Mouse (Mus musculus) kidney, postnatal 0 days (tissue): Measurements from ENCODE around the gene Klhl11. TPM values are rescaled to one million over a fixed set of nuclear protein-coding genes. Genes with fewer than 3 reads are reported as not detected.

Experiments used
- ATAC-seq: fragments of 200-750 bp; cut with Nextera tagmentation; replicated peaks from 2 replicates; pipeline ENCODE4 v1.8.0; 2017; ENCODE audit warnings: low read depth, moderate number of reproducible peaks, moderate TSS enrichment, moderate library complexity; ENCODE audit not compliant: low FRiP score
- DNase-seq: peaks from one replicate; pipeline ENCODE4 v3.0.0-alpha.2; 2016; ENCODE audit warnings: low spot score
- H3K27ac ChIP-seq: fragments of 300-500 bp; sonication (generic); 2 replicates; pipeline ENCODE4 v1.5.1; 2014; ENCODE audit warnings: mild to moderate bottlenecking
- H3K27me3 ChIP-seq: fragments of 300-500 bp; sonication (generic); 2 replicates; pipeline ENCODE4 v1.6.1; 2014; ENCODE audit warnings: low read length, mixed read lengths; ENCODE audit not compliant: insufficient read depth
- H3K36me3 ChIP-seq: fragments of 300-500 bp; sonication (generic); 2 replicates; pipeline ENCODE4 v1.6.1; 2014; ENCODE audit warnings: low read length, mixed read lengths; ENCODE audit not compliant: insufficient read depth
- H3K4me1 ChIP-seq: fragments of 300-500 bp; sonication (generic); replicated peaks from 2 replicates; pipeline ENCODE4 v1.6.1; 2014; ENCODE audit warnings: antibody characterized with exemption, low read length, mixed read lengths; ENCODE audit not compliant: insufficient read depth
- H3K4me2 ChIP-seq: fragments of 300-500 bp; sonication (generic); 2 replicates; pipeline ENCODE4 v1.6.1; 2014; ENCODE audit warnings: mild to moderate bottlenecking, low read length, moderate library complexity, mixed read lengths
- H3K4me3 ChIP-seq: fragments of 300-500 bp; sonication (generic); replicated peaks from 2 replicates; pipeline ENCODE4 v1.5.1; 2014; ENCODE audit warnings: low read depth, low read length
- H3K9ac ChIP-seq: fragments of 300-500 bp; sonication (generic); 2 replicates; pipeline ENCODE4 v1.6.1; 2014; ENCODE audit warnings: low read depth, low read length
- H3K9me3 ChIP-seq: fragments of 300-500 bp; sonication (generic); replicated peaks from 2 replicates; pipeline ENCODE4 v1.6.1; 2016; ENCODE audit warnings: low read length, inconsistent platforms, mixed read lengths
- CTCF ChIP-seq: IDR thresholded peaks from 2 replicates; pipeline ENCODE4 v1.5.1; 2016; ENCODE audit warnings: antibody characterized with exemption, low read depth, mild to moderate bottlenecking, moderate library complexity
- WGBS: fragments of 180-500 bp; shearing (Covaris S2); extraction: QIAGEN DNeasy Blood & Tissue Kit; methylation state at CpG from one replicate; pipeline ENCODE4 v1.1.7; 2014; 5-methylcytosine and 5-hydroxymethylcytosine counted together
- microRNA-seq: library from miRNA; unstranded; fragments of <30 nt; microRNA quantifications from one replicate; pipeline ENCODE4, GENCODE M21; 2016
- polyA plus RNA-seq: library from polyadenylated mRNA; unstranded; fragments of >200 nt; fragmentation: Nextera tagmentation; extraction: Ambion mirVana; gene quantifications from 2 replicates; pipeline ENCODE4 v1.2.1, GENCODE M21; 2015

The Klhl11 gene
- polyA plus RNA-seq, 1 experiment from 2014 or later: 6.0 TPM

DNA sequence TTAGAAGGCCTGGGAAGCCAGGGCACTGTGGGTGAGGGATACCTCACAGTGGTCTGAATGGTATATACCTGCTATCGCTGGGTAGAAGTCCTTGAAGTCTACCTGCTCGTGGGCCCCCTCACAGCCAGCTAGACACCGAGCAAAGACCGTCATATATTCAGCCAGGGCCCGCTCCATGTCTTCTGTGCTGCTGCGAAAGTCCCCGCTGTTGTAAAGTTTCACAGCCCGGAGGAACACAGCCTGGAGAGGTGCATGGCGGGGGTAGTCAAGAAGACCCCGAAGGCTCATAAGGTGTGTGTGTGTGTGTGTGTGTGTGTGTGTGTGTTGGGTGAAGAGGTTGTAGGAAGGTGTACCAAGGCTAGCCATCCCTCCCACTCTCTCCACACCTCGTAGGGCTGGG lies 59.0 kb downstream of the Klhl11 start:
- WGBS: 55% methylated on average over 11 of the region's 11 CpGs
- H3K9ac ChIP-seq: peak overlapping the region; percentile 77
- H3K9me3 ChIP-seq: no peaks in the 10 kb centered on the region
- H3K27me3 ChIP-seq: no peaks in the 10 kb centered on the region
- peak overlapping the region; percentile 71 for H3K4me2 ChIP-seq
- DNase-seq: no peak
- H3K27ac ChIP-seq: no peak overlapping the region
- no peak for ATAC-seq
- H3K4me1 ChIP-seq: peaks cover 23% of the 10 kb centered on the region
- TF ChIP-seq CTCF: no peak
- H3K36me3 ChIP-seq: 0 out of 2 replicates have a peak, but pooled peaks cover 7% of the 10 kb centered on the region
- peak overlapping the region; percentile 64 for H3K4me3 ChIP-seq

Small RNA genes within 50 kb of the gene (microRNA-seq; reads per million reads assigned to microRNA genes)
- gene Gm27374 (not detected), gene Mir7116 (not detected)

Other genes with a start within 250 kb of the Klhl11 start
- not detected in 2 replicates for gene Krt16, start 223.8 kb downstream of the Klhl11 start, polyA plus RNA-seq
- 0.12 and 0.17 TPM in 2 replicates for gene Krt17, start 211.7 kb downstream of the Klhl11 start, polyA plus RNA-seq
- not detected in 2 replicates for gene Krt42, start 202.9 kb downstream of the Klhl11 start, polyA plus RNA-seq
- 1,736 and 1,746 TPM in 2 replicates for gene Eif1, start 152.9 kb downstream of the Klhl11 start, polyA plus RNA-seq
- gene Gast, start 138.3 kb downstream of the Klhl11 start, polyA plus RNA-seq: not detected in 2 replicates
- gene Hap1, start 116.6 kb downstream of the Klhl11 start, polyA plus RNA-seq: 13.8 and 15.7 TPM in 2 replicates
- gene Jup, start 75.0 kb downstream of the Klhl11 start, polyA plus RNA-seq: 119 and 129 TPM in 2 replicates
- gene P3h4, start 57.9 kb downstream of the Klhl11 start, polyA plus RNA-seq: 51.4 and 54.5 TPM in 2 replicates
- gene Fkbp10, start 57.0 kb downstream of the Klhl11 start, polyA plus RNA-seq: 108 and 122 TPM in 2 replicates
- 97.6 and 98.6 TPM in 2 replicates for gene Nt5c3b, start 30.9 kb downstream of the Klhl11 start, polyA plus RNA-seq
- gene Klhl10, start 30.8 kb downstream of the Klhl11 start, polyA plus RNA-seq: 0.29 and 0.32 TPM in 2 replicates
- gene Acly, start 55.3 kb upstream of the Klhl11 start, polyA plus RNA-seq: 86.4 and 98.4 TPM in 2 replicates
- gene Ttc25, start 72.9 kb upstream of the Klhl11 start, polyA plus RNA-seq: 0.72 and 0.96 TPM in 2 replicates
- 23.7 and 24.2 TPM in 2 replicates for gene Cnp, start 102.2 kb upstream of the Klhl11 start, polyA plus RNA-seq
- gene Nkiras2, start 146.5 kb upstream of the Klhl11 start, polyA plus RNA-seq: 52.6 and 54.0 TPM in 2 replicates
- 142 and 151 TPM in 2 replicates for gene Dnajc7, start 147.4 kb upstream of the Klhl11 start, polyA plus RNA-seq
- 1.6 and 2.5 TPM in 2 replicates for gene Zfp385c, start 219.7 kb upstream of the Klhl11 start, polyA plus RNA-seq
- gene Dhx58, start 231.5 kb upstream of the Klhl11 start, polyA plus RNA-seq: 3.3 and 3.7 TPM in 2 replicates
- 39.0 and 40.2 TPM in 2 replicates for gene Kat2a, start 239.7 kb upstream of the Klhl11 start, polyA plus RNA-seq
- 0.37 TPM in 1 of 2 replicates, not detected in the other for gene Hspb9, start 241.1 kb upstream of the Klhl11 start, polyA plus RNA-seq